Mouse (Mus musculus) left cerebral cortex, postnatal 25 days (tissue): ENCODE results near the gene Paqr5. TPM values are rescaled to one million over a fixed set of nuclear protein-coding genes. Genes with fewer than 3 reads are reported as not detected.

Experiments
- DNase-seq, 2 experiments: peaks; one replicate each; pipeline ENCODE4 v3.0.0; 2022; ENCODE audit warnings: low spot score in 2 of 2, mixed read lengths in 1 of 2
- intact Hi-C: fragments of 180-260 bp; cut with DNase I; formaldehyde crosslinking; loops from one replicate; pipeline ENCODE4 v1.15.1; 2025
- total RNA-seq, 2 experiments: library from RNA; stranded (reverse); gene quantifications; 2 replicates each; pipeline ENCODE4 v1.2.3; 2021

Paqr5 gene
- total RNA-seq, 2 experiments from 2014 or later: 3.9 to 5.0 TPM

DNA sequence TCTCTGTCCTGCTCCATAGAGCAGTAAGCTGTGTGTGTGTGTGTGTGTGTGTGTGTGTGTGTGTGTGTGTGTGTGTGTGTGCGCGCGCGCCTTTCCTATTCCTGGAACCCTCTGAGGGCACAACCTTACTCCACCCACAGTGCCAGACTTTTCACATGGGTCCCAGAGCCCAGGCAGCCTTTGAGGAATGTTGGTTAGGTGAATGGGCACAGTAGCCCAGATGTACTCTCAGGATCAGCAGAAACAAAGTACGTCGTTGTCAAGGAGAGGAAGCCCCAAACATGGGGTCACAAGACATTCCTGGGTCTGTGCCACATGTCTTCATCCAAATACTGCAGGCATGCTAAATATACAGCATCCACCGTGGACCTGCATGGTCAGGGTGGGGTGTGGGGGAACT lies 60.7 kb downstream of the Paqr5 start:
- no peak for DNase-seq

DNA sequence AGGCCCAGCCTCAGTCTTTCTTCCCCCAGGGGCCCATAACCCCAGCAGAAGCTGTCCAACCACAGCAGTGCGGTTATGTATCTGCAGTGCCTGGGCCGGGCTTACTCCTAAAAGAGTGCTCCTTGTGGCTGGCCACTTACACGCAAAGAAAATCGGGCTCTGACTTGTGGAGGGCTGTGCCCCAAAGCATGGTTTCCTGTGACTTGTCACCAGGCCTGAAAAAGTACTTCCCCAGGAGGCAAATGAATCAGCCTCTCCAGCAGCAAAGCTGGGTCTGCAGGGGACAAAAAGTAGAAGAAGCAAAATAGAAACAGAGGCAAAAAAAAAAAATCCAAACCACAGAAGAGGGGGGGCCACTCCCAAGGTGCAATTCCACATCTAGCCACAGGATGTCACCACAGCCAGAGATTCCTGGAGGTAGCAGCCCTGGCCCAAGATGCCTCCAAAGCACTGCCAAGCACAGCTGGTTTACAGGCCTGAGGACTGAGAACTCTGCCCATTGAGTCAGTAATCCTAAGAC lies 61.2 kb downstream of the Paqr5 start:
- DNase-seq: peak; percentile 70 to 79
- intact Hi-C loops: loop anchor here (1.0 to 2.0 kb wide), 2 partner anchors 86 to 279 kb away; no protein-coding TSS in a partner anchor

More for the DNA sequence above, 60.7 kb downstream of the Paqr5 start:
- intact Hi-C loops: loop anchor here (1.0 to 2.0 kb wide), 2 partner anchors 85 to 279 kb away; no protein-coding TSS in a partner anchor

DNA sequence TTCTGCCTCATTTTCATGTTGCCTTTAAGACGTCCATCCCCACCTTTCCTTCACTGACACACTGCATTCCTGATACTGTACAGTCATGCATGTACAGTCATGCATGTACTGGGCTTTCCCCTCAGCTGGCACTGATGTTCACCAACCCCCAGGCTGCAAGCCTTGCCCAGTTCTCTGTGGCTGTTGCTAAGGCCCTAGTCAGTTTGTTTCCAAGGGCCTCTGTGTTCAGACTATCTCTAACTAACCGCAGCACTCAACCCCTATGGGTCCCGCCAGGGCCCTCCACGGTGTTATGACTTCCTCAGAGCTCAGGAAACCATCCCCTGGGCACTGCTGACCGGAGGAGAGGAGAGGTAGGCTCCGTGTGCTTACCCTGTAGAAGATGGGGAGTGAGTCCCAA lies 63.3 kb downstream of the Paqr5 start:
- DNase-seq: no peak
- intact Hi-C loops: no loop called here

DNA sequence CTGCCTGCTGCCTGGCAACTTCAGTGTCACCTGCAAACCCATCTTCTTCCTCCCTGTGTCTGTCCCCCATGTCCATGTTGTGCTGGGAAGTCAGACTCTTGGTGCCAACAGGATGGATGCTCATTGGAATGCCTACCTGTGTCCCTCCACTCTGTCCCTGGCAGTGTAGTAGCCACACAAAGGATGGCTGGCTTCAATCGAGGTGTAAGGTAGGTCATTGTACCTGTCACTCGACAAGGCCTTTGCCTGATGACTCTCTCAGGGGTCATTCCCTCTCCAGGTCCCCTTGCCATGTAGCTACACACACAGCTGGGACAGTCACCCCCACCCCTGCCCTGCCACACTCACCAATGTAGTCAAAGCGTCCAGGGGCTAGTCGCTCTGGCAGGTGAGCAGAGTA lies 65.5 kb downstream of the Paqr5 start:
- intact Hi-C loops: no loop called here

DNA sequence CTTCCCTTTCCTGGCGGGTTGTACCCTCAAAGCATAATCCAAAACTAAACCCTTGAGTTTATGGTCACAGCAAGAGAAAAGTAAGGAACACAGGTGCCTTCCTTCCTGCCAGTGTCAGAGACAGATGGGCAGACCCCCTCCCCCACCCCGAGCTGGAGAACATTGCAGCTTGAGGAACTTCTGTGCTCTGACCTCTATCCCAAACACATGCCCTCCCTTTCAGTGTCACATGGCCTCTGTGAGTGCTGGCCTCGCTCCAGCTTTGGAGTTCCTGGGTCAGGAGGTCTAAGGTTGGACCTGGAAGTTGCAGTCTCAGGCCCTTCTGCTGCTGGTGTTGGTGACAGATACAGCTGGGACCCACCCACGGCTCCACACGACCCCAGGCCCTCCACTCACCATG lies 65.9 kb downstream of the Paqr5 start:
- intact Hi-C loops: no loop called here
- no peak for DNase-seq

More for the DNA sequence above, 65.5 kb downstream of the Paqr5 start:
- DNase-seq: no peak

DNA sequence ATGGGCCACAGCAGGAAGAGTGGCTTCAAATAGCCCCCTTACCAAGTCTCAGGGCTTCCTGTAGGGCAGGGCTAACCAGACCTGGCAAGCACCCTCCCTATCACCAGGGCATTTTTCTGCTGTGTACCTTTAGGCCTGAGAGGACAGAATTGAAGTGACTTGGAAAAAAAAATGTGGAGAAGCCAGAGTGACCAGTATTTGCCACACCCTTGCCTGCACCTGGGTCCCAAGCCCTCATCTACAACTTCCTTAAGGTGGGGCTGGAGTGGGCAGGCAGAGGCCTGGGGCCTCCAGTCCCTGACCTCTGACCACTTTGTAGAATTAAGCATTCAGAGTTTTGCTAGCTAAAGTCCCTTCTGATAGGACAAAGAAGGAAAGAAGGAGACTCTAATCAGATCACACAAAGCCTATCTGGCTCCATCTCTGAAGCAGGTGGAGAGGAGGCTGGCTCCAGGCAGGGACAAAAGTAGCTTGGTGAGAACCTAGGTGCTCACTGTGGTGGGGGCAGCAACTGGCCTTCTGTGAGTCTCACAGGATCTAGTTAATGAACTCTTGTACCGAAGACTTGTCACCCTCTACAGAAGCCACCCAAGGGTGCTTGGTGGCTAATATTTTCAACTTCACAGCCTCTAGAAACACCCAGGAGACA lies 66.6 kb downstream of the Paqr5 start:
- no peak for DNase-seq
- intact Hi-C loops: no loop called here

DNA sequence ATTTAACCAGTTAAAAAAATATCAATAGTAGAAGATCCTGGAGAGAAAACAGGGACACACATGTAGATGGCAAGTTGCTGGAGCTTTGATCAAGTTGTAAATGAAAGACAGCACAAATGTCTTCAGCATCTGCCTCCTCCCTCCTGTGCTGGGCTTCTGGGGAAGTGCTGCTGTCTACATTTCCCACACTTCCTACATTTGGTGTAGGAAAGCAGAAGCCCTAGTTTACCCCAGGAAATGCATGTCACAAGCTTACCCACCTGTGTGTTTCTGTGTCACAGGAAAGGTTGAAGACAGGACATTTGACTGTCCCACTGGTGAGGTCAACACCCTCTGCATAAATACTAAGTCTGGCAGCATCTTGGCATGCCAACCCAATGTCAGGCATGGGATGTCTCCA lies 71.9 kb downstream of the Paqr5 start:
- intact Hi-C loops: no loop called here
- DNase-seq: no peak

DNA sequence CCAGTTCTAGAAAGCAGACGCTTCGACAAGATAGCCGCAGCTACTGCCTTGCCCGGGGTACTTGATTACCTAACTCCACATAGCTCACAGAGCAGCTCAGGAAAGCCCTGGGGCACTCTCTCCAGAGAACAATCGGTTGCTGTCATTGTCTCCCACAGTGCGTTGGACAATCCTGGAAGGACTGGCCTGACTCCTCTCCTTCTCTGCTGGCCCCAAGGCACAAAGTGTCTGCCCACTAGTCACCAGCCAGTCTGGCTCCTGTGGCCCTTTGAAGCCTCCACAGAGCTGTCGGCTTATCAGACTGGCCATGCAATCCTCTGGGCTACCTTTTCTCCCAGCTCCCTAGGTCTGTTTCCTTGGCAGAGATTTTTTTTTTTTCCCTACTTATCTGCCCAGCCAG lies 74.4 kb downstream of the Paqr5 start:
- intact Hi-C loops: no loop called here
- no peak for DNase-seq

DNA sequence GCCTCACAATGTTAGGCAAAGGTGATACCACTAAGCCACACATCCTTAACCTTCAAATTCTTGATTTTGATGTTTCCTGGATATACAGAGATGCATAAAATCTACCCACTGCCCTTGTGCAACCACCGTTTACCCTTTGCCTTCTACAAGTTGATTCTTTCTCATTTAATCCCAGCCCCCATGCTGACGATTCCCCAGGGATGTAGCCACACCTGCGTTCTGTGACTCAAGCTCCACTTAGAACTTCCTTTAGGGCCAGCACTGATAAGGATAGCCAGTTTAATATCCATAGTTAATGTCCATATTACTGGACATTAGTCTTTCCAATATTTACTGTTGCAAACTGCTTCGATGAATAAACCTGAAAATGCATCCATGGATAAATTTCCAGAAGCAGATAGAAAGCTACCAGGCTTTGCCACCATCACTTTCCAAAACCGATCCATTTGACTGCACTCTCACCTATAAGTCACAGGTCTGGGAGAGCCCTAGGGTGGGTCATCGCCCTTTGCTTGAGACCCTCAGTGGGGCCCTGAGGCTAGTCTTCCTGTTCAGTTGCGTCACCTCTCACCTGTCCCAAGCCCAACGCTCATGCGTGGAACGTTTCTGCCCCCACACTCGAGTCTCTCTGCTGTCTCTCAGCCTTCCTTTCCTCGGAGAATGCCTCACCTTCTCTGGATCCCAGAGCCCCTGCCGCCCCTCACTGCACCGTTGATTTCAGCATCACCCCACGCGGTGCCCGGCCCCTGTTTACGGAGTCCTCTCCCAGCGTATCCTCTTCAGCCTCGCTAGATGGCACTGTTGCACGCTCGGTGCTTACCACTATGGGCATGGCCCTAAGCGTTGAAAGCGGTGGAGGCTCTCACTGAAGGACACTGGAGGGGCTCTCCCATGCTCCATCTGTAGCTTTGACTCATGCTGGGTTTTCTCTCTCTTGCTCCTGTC lies 79.0 kb downstream of the Paqr5 start:
- peak; percentile 71 to 73 for DNase-seq
- intact Hi-C loops: loop anchor here (2.0 to 5.0 kb wide), 3 partner anchors 95 to 297 kb away; partner anchors contain the start of gene Glce

DNA sequence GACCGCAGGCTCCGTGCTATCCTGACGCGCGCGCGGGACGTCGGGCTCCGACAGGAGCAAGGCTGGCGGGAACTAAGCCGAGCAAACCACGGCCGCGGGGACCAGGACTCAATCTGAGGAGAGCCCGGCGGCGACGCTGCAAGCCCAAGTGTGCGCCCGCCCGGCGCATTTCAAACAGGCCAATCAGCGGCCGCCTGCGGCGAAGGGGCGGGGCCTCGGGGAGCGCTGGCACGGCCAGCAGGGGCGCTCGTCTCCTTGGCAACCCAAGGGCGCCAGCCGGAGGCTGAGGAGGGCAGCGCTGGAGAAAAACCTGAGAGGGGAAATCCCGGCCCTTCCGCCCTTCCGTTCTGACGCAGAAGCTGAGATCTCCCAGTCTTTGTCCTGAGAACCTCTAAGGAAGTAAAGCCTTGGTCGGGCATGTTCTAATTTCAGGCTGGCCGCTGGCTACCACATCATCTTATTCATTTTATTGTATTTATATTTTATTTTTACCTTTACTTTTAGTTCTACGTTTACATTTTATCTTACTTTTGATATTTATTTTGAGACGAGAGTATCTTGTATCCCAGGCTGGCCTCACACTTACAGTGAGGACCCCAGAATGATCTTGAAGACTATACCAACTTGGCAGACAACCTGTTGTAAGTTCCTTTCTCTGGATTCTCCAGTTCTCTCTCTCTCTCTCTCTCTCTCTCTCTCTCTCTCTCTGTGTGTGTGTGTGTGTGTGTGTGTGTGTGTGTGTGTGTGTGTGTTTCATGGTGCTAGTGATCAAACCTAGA lies 79.8 kb downstream of the Paqr5 start, which contains the start of gene Kif23:
TSS of gene Kif23 (minus strand) at position 152 of the 779 bp plus-strand sequence.
- intact Hi-C loops: loop anchor here (5.0 kb wide), 2 partner anchors 95 to 175 kb away; partner anchors contain the start of gene Glce

DNA sequence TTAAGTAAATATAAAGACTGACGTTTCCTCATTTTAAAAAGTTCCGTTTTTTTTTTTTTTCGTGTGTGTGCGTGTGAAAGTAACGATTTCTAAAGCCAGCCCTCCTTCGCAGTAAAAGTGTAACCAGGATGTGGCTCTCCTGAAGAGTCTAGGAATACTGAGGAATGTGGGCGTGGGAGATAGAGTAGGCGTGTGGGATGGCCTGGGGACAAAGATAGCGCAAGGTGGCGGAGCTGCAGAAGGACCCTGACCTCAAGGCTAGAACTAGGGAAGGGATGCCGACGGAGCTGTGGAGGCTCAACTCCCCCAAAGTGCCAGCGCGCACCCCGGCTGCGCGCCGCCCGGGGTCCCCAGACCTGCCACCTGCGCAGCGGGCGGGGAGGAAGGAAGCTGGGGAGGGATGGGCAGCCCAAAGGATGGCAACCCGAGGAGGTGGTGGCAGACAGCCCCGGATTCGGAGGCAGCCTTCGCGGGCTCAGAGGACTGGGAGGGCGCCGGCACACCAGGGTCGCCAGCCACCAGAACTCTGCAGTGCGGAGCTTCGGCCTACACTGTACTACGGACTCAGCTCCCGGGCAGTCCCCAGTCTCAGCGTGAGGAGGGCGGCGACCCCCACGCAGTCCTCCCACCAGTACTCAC lies 80.6 kb downstream of the Paqr5 start:
- intact Hi-C loops: loop anchor here (5.0 kb wide), 2 partner anchors 96 to 176 kb away; partner anchors contain the start of gene Glce
- DNase-seq: peak in 1 of 2 experiments; percentile 27

More for the DNA sequence above, 79.8 kb downstream of the Paqr5 start, which contains the start of gene Kif23:
- peak; percentile 95 for DNase-seq

DNA sequence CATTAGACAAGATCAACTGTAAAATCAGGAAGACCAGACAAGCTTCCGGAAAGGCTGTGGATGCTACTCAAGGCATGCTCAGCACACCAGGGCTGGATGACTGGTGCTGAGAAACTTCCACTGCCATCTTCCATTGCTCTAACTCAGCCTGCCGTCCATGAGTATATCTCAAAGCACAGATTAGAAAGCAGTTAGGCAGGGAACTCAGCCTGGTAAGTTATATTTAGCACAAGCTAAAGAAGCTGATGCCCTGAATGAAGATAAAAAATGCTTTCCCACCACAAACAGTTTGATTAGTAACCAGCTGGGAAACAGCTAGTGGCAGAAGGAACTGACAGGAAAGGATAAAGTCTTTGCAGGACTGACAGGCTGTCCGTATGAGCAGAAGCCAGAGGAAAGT lies 85.6 kb downstream of the Paqr5 start:
- intact Hi-C loops: no loop called here
- DNase-seq: no peak

DNA sequence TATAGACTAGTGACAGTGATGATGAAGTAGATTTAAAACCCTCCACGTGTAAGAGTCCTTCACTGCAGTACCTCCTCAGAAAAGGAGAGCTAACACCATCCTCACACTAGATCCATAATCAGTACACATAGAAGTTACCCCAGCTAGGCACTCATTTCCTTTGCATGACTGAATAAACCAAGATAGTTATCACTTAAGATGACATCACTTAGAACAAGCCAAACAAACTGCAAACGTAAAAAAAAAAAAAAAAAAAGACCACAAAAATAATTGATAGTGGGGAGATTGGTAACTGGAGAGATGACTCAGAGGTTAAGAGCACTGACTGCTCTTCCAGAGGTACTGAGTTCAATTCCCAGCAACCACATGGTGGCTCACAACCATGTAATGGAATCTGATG lies 93.3 kb downstream of the Paqr5 start:
- intact Hi-C loops: no loop called here
- no peak for DNase-seq

DNA sequence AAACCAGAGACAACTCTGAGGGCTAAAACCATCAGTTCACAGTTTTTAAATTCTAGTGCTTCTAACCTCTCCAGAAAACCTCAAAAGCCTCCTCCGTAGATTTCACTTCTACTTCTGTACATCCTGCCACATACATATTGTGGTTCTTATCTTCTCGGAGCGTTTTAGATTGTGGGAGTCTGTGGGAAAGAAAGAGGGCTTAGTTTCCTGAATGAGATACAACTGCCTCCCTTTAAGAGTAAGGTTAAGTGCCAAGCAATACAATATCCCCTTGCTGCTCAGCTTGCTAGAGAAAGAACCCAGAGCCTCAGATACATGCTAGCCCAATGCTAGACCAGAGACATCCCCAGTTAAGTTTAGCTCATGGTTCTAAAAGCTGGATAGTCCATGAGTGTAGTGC lies 94.6 kb downstream of the Paqr5 start:
- no peak for DNase-seq
- intact Hi-C loops: no loop called here

DNA sequence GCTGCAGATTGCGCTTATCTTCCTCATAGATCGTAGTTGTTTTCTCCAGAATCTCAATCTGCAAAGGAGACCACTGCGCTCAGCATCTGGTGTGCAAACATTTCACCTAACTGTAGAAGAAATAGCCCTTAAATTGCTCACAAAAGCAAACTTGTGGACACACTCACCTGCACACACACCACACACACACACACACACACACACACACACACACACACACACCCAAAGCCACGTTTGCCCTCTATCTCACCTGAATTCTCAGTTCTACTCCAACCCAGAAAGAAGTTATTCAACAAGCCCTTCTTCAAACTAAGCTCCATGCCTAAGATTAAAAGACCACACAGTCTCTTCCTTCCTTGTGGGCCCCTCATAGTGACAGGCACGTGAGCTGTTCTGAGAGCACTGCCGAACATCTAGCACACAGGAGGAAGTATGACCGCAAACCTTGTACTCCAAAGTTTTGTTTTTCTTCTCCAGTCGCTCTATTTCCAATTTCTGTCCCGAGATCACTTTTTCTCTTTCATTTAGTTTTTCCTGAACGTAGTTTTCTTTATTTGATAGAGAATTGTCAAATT lies 101.5 kb downstream of the Paqr5 start:
- no peak for DNase-seq

DNA sequence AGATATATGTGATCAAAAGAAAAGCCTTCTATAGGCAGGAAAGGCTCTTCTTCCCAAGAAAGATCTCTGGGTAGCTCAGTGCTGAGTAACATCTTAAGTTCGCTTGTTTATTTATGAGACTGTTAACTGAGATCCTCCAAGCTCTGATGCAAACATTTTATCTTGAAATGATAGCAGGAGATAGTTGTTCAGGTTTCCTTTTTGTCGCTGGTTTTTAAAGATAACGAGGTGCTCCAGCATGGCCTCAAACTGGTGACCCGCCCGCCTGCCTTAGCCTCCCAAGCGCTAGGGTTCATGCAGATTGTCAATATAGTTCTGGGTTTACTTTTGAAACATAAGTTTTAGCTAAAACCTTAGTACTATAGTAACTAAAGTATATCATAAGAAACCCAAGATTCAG lies 106.3 kb downstream of the Paqr5 start:
- intact Hi-C loops: no loop called here
- no peak for DNase-seq

More for the DNA sequence above, 101.5 kb downstream of the Paqr5 start:
- intact Hi-C loops: no loop called here

DNA sequence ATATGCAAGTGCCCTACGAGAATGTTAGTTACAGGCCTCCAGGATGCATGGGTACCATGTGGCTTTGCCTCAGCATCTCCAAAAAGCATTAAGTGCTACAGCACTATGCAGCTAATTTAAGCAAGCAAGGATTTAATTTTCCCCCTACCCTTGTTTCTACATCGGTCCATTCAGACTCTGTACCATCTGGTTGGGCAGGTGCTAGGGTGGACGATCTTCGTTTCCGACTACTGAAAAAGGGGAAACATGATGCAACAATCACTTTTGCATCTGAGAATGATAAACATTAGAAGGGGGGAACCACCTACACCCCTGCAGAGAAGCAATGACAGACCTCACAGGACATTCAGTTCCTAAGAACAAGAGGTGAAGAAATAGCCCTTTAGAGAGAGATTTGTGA lies 107.2 kb downstream of the Paqr5 start:
- intact Hi-C loops: no loop called here
- no peak for DNase-seq

DNA sequence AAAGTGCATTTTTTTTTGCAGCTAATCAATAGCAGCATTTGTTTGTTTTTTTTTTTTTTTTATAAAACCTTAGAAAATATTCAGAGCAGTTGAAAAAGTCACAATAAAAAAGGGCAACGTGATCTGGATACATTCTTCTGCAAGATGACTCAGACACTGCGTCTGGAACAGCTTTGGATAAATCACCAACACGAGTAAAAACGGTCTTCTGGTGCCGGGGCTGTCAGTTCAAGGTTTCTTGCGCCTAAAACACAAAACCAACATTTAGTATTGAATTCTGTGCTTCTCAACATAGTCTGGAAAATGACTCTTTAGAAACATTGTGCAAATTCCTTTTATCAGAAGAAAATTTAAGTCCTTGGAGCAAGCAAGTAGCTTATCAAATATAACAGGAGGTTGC lies 109.2 kb downstream of the Paqr5 start:
- no peak for DNase-seq
- intact Hi-C loops: no loop called here

DNA sequence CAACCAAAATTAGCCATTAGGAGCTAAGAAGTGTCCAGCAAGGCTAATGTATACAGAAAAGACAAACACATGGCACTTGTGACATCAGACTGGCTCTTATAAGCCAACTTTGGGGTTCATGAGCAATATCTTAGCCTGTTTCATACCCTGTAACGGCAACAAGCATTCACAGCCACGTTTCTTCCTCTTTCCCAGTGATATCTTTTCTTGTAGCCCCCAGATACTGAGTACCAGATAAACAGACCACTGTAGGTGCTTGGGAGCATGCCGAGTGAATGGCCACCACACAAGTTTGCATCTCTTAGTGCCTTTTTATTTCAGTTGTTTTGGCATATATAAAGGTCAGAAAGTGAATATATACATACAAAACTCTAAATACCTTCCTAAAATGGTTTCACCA lies 109.7 kb downstream of the Paqr5 start:
- DNase-seq: no peak
- intact Hi-C loops: no loop called here
